Mouse (Mus musculus): Measurements from ENCODE around the gene Ush1g. TPM values are rescaled to one million over a fixed set of nuclear protein-coding genes. Genes with fewer than 3 reads are reported as not detected.

Ush1g gene
- total and polyA plus RNA-seq, 3 experiments: not detected

- TF ChIP-seq ELF1 (IDR thresholded peaks at IDR 0.05; ENCODE audit: low read depth, low read length) (0 out of 2 replicates have a peak, but pooled peaks have one; percentile 23), BHLHE40 (IDR thresholded peaks at IDR 0.05; ENCODE audit: borderline replicate concordance, low read depth, low read length) (no peak), ZKSCAN1 (IDR thresholded peaks at IDR 0.05; ENCODE audit: low read depth, low read length) (no peak), NELFE (IDR thresholded peaks at IDR 0.05; ENCODE audit: low read depth, low read length) (no peak), POLR2AphosphoS5 (IDR thresholded peaks at IDR 0.05; ENCODE audit: borderline replicate concordance, low read depth, low read length) (no peak), GABPA (IDR thresholded peaks at IDR 0.05; ENCODE audit: low read depth, low read length) (no peak), TBP (IDR thresholded peaks at IDR 0.05; ENCODE audit: low read depth, low read length) (no peak), ZNF384 (IDR thresholded peaks at IDR 0.05; ENCODE audit: low read depth, low read length) (peak; percentile 48; the same call in 1 of the 2 replicates), CTCF (IDR thresholded peaks at IDR 0.05 in 2 of 3, conservative IDR thresholded peaks at IDR 0.05 in 1 of 3; ENCODE audit: control insufficient read depth in 1 of 3, insufficient read depth in 1 of 3, low read depth in 2 of 3, low read length in 3 of 3, poor library complexity in 1 of 3, severe bottlenecking in 1 of 3) (peak; percentile 94 to 96 (median 95)), MXI1 (IDR thresholded peaks at IDR 0.05; ENCODE audit: low read depth, low read length) (no peak), ZC3H11A (IDR thresholded peaks at IDR 0.05; ENCODE audit: low read depth, low read length) (peak; percentile 91), SIN3A (IDR thresholded peaks at IDR 0.05; ENCODE audit: low read length) (peak; percentile 54; the same call in 1 of the 2 replicates), RAD21 (IDR thresholded peaks at IDR 0.05; ENCODE audit: low read depth, low read length) (peak; percentile 91), MAX (IDR thresholded peaks at IDR 0.05; ENCODE audit: low read length) (no peak), GATA1 (IDR thresholded peaks at IDR 0.05; ENCODE audit: low read depth, low read length) (no peak), MAZ (IDR thresholded peaks at IDR 0.05; ENCODE audit: low read depth, low read length) (no peak), TAL1 (IDR thresholded peaks at IDR 0.05; ENCODE audit: low read length) (no peak), POLR2A (IDR thresholded peaks at IDR 0.05; ENCODE audit: control insufficient read depth in 1 of 2, insufficient read depth in 1 of 2, low read depth in 1 of 2, low read length in 2 of 2, poor library complexity in 1 of 2) (no peak), CHD2 (IDR thresholded peaks at IDR 0.05; ENCODE audit: low read length) (no peak), RCOR1 (IDR thresholded peaks at IDR 0.05; ENCODE audit: low read depth, low read length) (0 out of 2 replicates have a peak, but pooled peaks have one; percentile 12), CHD1 (IDR thresholded peaks at IDR 0.05; ENCODE audit: low read depth, low read length) (no peak), ETS1 (IDR thresholded peaks at IDR 0.05; ENCODE audit: low read depth, low read length) (no peak), SMC3 (IDR thresholded peaks at IDR 0.05; ENCODE audit: low read depth, low read length) (peak; percentile 97), MEF2A (IDR thresholded peaks at IDR 0.05; ENCODE audit: extremely low read depth, insufficient replicate concordance, low read depth, low read length, poor library complexity, severe bottlenecking) (no peak), MYB (IDR thresholded peaks at IDR 0.05; ENCODE audit: low read depth, low read length) (no peak), JUND (IDR thresholded peaks at IDR 0.05; ENCODE audit: low read depth, low read length) (no peak), MYC (IDR thresholded peaks at IDR 0.05; ENCODE audit: low read depth, low read length) (no peak), HCFC1 (IDR thresholded peaks at IDR 0.05; ENCODE audit: low read depth, low read length) (no peak), E2F4 (IDR thresholded peaks at IDR 0.05; ENCODE audit: borderline replicate concordance, low read depth, low read length) (no peak), UBTF (IDR thresholded peaks at IDR 0.05; ENCODE audit: borderline replicate concordance, insufficient read depth, low read depth, low read length) (no peak)
- Histone ChIP-seq H3K4me1 (ENCODE audit: control insufficient read depth in 1 of 2, insufficient read depth in 2 of 2, low read length in 2 of 2) (peaks cover 3 to 6% of the 10 kb centered on the region in 2 experiments), H3K9me3 (replicated peaks; ENCODE audit: insufficient read depth, low read length) (no peaks in the 10 kb centered on the region), H3K27ac (ENCODE audit: control insufficient read depth, low read depth, low read length) (no peak overlapping the region), H3K27me3 (ENCODE audit: control insufficient read depth in 1 of 2, insufficient read depth in 2 of 2, low read length in 2 of 2) (no peaks in the 10 kb centered on the region), H3K4me3 (ENCODE audit: control insufficient read depth in 1 of 2, insufficient read depth in 1 of 2, low read depth in 2 of 2, low read length in 2 of 2) (no peak overlapping the region), H3K79me2 (ENCODE audit: control insufficient read depth, insufficient read depth, low read length, poor library complexity) (no peaks in the 10 kb centered on the region), H3K36me3 (ENCODE audit: control insufficient read depth in 1 of 2, insufficient read depth in 2 of 2, low read length in 2 of 2) (peaks cover 0 to 3% of the 10 kb centered on the region in 2 experiments; a peak in 3 of 4 replicates), H3K9ac (ENCODE audit: control insufficient read depth, low read depth, low read length, poor library complexity, severe bottlenecking) (no peak overlapping the region)
- DNase-seq (ENCODE audit: low read depth, low spot score): peak; percentile 78
Measured at GRCm38 (mm10) chr11:115270148-115270861, 51.5 kb downstream of the Ush1g start.

Data from MEL (cell line).